Mouse (Mus musculus) heart, embryonic 11.5 days (tissue): Measurements from ENCODE around the gene Ahrr. TPM values are rescaled to one million over a fixed set of nuclear protein-coding genes. Genes with fewer than 3 reads are reported as not detected.

ENCODE experiments used
- ATAC-seq: fragments of 200-750 bp; cut with Nextera tagmentation; replicated peaks from 2 replicates; pipeline ENCODE4 v1.8.0; 2017; ENCODE audit warnings: moderate library complexity; ENCODE audit not compliant: insufficient number of reproducible peaks, low FRiP score, low TSS enrichment
- H3K27ac ChIP-seq: fragments of 300-500 bp; sonication (generic); 2 replicates; pipeline ENCODE4 v1.5.1; 2014; ENCODE audit warnings: mild to moderate bottlenecking, low read depth, low read length
- H3K27me3 ChIP-seq: fragments of 300-500 bp; sonication (generic); 2 replicates; pipeline ENCODE4 v1.6.1; 2014; ENCODE audit warnings: mild to moderate bottlenecking, low read length, mixed read lengths; ENCODE audit not compliant: control insufficient read depth, insufficient read depth
- H3K36me3 ChIP-seq: fragments of 300-500 bp; sonication (generic); 2 replicates; pipeline ENCODE4 v1.6.1; 2014; ENCODE audit warnings: mild to moderate bottlenecking, low read length, moderate library complexity, mixed read lengths; ENCODE audit not compliant: control insufficient read depth, insufficient read depth
- H3K4me1 ChIP-seq: fragments of 300-500 bp; sonication (generic); 2 replicates; pipeline ENCODE4 v1.6.1; 2014; ENCODE audit warnings: low read length; ENCODE audit not compliant: control insufficient read depth, insufficient read depth
- H3K4me2 ChIP-seq: fragments of 300-500 bp; sonication (generic); 2 replicates; pipeline ENCODE4 v1.6.1; 2014; ENCODE audit warnings: mild to moderate bottlenecking, moderate library complexity
- H3K4me3 ChIP-seq: fragments of 300-500 bp; sonication (generic); 2 replicates; pipeline ENCODE4 v1.5.1; 2014; ENCODE audit warnings: low read depth, low read length
- H3K9ac ChIP-seq: fragments of 300-500 bp; sonication (generic); 2 replicates; pipeline ENCODE4 v1.6.1; 2014; ENCODE audit warnings: mild to moderate bottlenecking, low read depth, low read length, moderate library complexity
- H3K9me3 ChIP-seq: fragments of 300-500 bp; sonication (generic); replicated peaks from 2 replicates; pipeline ENCODE4 v1.6.1; 2016; ENCODE audit warnings: low read length; ENCODE audit not compliant: control insufficient read depth
- WGBS: fragments of 180-500 bp; shearing (Covaris S2); extraction: QIAGEN DNeasy Blood & Tissue Kit; methylation state at CpG from one replicate; pipeline ENCODE4 v1.1.7; 2014; ENCODE audit not compliant: insufficient replicate concordance; 5-methylcytosine and 5-hydroxymethylcytosine counted together
- polyA plus RNA-seq: library from polyadenylated mRNA; unstranded; fragments of >200 nt; fragmentation: Nextera tagmentation; extraction: Ambion mirVana; gene quantifications from 2 replicates; pipeline ENCODE4 v1.2.1, GENCODE M21; 2014

The Ahrr gene
- polyA plus RNA-seq, 1 experiment from 2014 or later: 0.70 TPM

DNA sequence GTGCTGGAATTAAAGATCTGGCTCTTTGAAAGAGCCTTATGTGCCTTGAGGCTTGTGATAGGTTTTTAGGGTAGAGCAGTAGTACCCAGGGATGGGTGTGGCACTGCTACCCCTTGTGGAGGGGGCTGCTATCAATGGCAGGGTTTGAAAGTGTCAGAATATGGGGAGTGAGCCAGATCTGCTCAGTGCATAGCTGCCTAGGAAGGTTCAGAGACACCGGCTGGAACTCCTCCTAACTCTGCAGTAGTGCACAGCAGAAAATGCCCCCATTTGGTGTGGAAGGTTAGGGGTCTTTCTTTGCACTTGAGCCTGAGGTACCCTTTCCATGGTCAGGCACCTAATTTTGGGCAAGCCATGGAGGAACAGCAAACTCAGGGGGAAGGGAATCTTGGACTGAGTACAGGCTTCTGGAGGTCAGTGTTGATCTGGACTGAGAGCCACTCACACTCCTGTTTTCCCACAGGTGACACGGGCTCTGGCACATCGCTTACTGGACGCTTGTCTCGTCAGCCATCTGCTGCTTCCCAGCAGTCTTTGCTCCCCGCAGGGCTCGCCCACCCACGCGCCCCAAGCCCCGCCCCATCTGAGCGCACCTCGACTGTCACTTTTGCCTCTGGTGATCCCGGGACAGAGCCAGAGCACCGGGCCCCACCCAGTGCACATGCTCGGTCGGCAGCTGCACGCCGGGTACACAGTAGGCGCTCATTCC lies 125.6 kb downstream of the Ahrr start:
- H3K4me1 ChIP-seq: peaks cover 7% of the 10 kb centered on the region; the same call in 1 of the 2 replicates
- H3K27me3 ChIP-seq: no peaks in the 10 kb centered on the region
- H3K9ac ChIP-seq: peak overlapping the region; percentile 70
- 12% methylated on average over 19 of the region's 19 CpGs for WGBS
- no peak overlapping the region for H3K27ac ChIP-seq
- peaks cover 3% of the 10 kb centered on the region for H3K36me3 ChIP-seq
- peak overlapping the region; percentile 57 for H3K4me3 ChIP-seq
- no peaks in the 10 kb centered on the region for H3K9me3 ChIP-seq
- peak; percentile 79 for ATAC-seq
- H3K4me2 ChIP-seq: peak overlapping the region; percentile 81

Other genes starting within 250 kb of the Ahrr start
- gene Cep72, start 230.0 kb downstream of the Ahrr start, polyA plus RNA-seq: 11.2 and 18.8 TPM in 2 replicates
- gene Slc9a3, start 170.9 kb downstream of the Ahrr start, polyA plus RNA-seq: not detected in 2 replicates
- 58.0 and 64.4 TPM in 2 replicates for gene Exoc3, start 83.6 kb downstream of the Ahrr start, polyA plus RNA-seq
- gene Pdcd6, start 25.2 kb upstream of the Ahrr start, polyA plus RNA-seq: 102 and 103 TPM in 2 replicates
- 346 and 441 TPM in 2 replicates for gene Sdha, start 57.9 kb upstream of the Ahrr start, polyA plus RNA-seq
- gene Ccdc127, start 58.0 kb upstream of the Ahrr start, polyA plus RNA-seq: 51.8 and 55.5 TPM in 2 replicates
- gene Lrrc14b, start 71.7 kb upstream of the Ahrr start, polyA plus RNA-seq: 0.60 and 1.3 TPM in 2 replicates
- 3.3 and 4.4 TPM in 2 replicates for gene Zfp72, start 98.5 kb upstream of the Ahrr start, polyA plus RNA-seq
- 60.3 and 65.8 TPM in 2 replicates for gene Ftl1-ps1, start 107.4 kb upstream of the Ahrr start, polyA plus RNA-seq
- gene Zfp825, start 201.7 kb upstream of the Ahrr start, polyA plus RNA-seq: 15.6 and 17.0 TPM in 2 replicates